Mouse (Mus musculus): Measurements from ENCODE around the gene Mtss1l. TPM values are rescaled to one million over a fixed set of nuclear protein-coding genes. Genes with fewer than 3 reads are reported as not detected.

The Mtss1l gene
- total RNA-seq, 2 experiments from 2014 or later = not detected

GRCm38 (mm10) chr8:110726893-110727292 lies 5.6 kb downstream of the Mtss1l start:
- no peak for ATAC-seq (replicated peaks; ENCODE audit: low FRiP score, poor library complexity, severe bottlenecking)

GRCm38 (mm10) chr8:110731346-110731859 lies 10.1 kb downstream of the Mtss1l start:
- no peak for ATAC-seq (replicated peaks; ENCODE audit: low FRiP score, poor library complexity, severe bottlenecking)

DNA sequence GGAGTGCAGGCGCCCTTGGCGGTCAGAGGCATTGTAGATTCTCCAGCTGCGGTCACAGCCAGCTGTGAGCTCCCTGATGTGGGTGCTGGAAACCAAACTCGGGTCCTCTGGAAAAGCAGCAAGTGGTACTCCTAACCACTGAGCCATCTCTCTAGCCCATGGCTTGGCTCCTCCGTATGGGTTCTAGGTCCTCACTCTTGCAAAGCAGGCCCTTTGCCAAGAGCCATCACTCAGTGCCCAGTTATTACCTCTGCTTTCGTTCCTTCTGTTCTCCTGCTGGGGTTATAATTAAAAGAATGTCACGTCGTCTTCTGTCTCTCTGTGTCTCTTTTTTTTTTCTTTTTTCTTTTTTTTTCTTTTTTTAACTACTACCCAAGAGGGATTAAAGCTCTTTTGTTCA lies 11.8 kb downstream of the Mtss1l start:
- ATAC-seq (replicated peaks; ENCODE audit: low FRiP score, poor library complexity, severe bottlenecking) = no peak

DNA sequence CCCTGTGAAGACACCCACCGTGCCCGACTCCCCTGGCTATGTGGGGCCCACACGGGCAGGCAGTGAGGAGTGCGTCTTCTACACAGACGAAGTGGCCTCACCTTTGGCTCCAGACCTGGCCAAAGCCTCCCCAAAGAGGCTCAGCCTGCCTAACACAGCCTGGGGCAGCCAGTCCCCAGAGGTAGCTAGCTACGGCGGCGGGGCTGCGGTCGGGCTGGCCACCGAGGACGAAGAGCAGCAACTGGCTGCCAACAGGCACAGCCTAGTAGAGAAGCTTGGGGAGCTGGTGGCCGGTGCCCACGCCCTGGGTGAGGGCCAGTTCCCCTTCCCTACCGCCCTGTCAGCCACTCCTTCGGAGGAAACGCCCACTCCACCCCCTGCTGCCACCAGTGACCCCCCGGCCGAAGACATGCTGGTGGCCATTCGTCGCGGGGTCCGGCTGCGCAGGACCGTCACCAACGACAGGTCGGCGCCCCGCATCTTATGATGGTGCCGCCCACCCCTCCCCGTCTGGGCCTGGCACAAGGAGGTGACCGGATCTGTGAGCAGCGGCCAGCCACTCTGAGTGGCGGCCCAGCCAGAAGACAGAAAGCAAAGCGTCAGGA lies 17.4 kb downstream of the Mtss1l start:
- no peak for ATAC-seq (replicated peaks; ENCODE audit: low FRiP score, poor library complexity, severe bottlenecking)

GRCm38 (mm10) chr8:110740629-110741175 lies 19.4 kb downstream of the Mtss1l start:
- no peak for ATAC-seq (replicated peaks; ENCODE audit: low FRiP score, poor library complexity, severe bottlenecking)

DNA sequence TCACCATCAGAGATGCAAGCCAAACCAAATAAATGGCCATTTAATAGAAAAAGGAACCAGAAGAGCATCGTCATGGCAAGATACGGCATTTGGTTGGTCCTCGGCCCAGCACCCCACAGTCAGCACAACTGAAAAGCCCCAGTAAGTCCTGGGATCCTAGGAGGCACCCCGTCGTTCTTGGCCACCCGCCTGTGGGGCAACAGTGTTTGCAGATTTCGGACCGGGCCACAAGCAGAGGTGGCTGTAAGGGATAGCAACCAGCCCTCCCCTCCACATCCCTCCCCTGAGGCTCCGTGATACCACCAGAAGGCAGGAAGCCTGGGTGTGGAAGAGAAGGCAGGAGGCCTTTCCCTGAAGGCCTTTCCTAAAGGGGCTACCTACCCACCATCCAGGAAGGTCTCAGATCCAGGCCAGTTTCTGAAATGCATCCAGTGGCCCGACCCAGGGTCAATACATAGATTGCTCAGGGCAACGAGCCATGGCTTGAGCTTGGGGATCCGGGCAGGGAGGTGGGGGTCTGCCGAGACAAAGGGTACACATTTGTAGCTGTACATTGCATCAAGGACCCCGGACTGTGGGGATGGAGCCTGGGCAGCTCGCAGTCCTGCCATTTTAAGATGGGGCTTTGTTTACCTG lies 20.7 kb downstream of the Mtss1l start:
- ATAC-seq (replicated peaks; ENCODE audit: low FRiP score, poor library complexity, severe bottlenecking) = no peak

DNA sequence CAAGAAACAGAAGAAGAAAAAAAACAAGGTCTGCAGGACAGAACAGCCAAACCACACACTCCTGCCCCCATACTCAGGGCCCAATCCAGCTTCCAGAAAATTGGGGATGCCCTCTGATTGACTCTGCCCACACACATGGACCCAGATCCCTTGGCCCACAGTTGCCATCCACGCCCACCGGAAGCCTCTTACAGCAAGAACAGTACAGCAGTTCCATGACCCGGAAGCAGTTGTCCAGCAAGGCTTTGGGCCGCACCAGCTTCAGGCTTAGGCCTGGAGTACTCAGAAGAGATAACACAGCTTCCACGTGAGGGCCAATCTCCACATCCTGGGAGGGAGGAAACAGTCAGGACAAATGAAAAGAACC lies 21.2 kb downstream of the Mtss1l start:
- no peak for ATAC-seq (replicated peaks; ENCODE audit: low FRiP score, poor library complexity, severe bottlenecking)

GRCm38 (mm10) chr8:110745162-110745561 lies 23.9 kb downstream of the Mtss1l start:
- ATAC-seq (replicated peaks; ENCODE audit: low FRiP score, poor library complexity, severe bottlenecking) = no peak

DNA sequence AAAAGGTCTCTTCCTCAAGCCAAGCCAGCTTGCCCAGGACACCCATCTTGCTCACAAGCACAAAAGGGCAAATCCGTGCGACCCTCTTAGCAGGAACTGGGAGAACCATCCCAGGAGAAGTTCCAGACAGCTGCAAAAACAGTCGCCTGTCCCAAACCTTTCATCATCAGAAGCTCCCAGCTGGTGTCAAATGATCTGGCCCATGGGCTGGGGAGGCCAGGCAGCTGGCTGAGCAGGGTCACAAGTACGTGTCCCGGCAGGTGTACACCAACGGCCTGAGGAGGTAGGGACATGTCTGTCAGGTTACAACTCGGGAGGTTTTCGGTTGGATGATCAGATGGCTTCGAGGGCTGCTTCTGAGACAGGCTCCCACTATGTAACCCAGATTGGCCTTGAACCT lies 25.4 kb downstream of the Mtss1l start:
- no peak for ATAC-seq (replicated peaks; ENCODE audit: low FRiP score, poor library complexity, severe bottlenecking)

GRCm38 (mm10) chr8:110749500-110750170 lies 28.4 kb downstream of the Mtss1l start:
- ATAC-seq (replicated peaks; ENCODE audit: low FRiP score, poor library complexity, severe bottlenecking) = no peak

- ATAC-seq (replicated peaks; ENCODE audit: low FRiP score, poor library complexity, severe bottlenecking) = no peak
Observed at GRCm38 (mm10) chr8:110750269-110750668, 29.0 kb downstream of the Mtss1l start.

DNA sequence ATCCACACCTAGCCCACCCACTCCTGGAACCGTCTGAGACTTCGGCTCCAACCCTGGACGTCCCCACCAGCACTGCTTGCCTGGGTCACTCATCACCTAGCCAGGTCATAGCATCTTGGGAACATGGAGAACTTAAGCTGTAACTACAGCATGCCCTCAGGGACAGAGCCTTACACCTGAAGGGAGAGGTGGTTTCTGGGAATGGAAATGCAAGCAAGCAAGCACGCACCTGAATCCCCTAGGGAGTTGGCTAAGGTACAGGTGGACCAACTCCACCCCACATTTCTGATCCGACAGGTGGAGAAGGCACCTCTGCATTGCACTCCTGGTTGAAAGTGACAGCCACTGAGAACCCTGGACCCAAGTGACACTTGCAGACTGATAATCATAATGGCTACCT lies 30.2 kb downstream of the Mtss1l start:
- no peak for ATAC-seq (replicated peaks; ENCODE audit: low FRiP score, poor library complexity, severe bottlenecking)

- no peak for ATAC-seq (replicated peaks; ENCODE audit: low FRiP score, poor library complexity, severe bottlenecking)
Observed at GRCm38 (mm10) chr8:110754713-110755112, 33.4 kb downstream of the Mtss1l start.

DNA sequence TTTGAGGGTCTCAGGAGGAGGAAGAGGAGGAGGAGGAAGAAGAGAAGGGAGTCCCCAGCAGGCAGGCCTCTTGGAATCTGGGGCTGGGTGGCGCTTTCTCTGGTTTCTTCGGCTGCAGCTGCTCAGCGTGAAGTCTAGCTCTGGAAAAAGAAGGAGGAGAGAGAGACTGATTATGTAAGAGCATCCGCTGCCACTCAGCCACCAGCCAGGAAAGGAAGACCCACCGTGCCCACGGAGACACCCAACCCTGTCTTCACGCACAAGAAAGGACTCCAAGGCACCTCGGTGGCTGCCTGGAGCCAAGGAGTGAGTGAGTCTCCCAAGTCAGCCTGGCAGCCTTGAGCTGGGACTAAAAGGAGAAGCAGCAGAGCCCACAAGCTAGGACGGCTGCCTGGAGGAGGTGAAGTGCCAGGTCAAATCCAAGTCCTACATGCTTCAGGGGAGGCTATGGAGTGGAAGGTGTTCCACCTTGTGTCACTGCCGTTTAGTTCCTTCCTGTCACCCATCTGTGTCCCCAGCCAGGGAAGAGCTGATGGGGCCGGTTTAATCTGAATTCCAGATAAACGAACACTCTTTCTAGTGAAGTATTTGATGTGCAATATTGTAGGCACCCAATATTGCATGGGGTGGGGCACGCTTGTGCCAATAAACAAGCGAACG lies 34.4 kb downstream of the Mtss1l start:
- no peak for ATAC-seq (replicated peaks; ENCODE audit: low FRiP score, poor library complexity, severe bottlenecking)

- no peak for ATAC-seq (replicated peaks; ENCODE audit: low FRiP score, poor library complexity, severe bottlenecking)
Observed at GRCm38 (mm10) chr8:110756196-110756595, 34.9 kb downstream of the Mtss1l start.

GRCm38 (mm10) chr8:110760280-110760940 lies 39.1 kb downstream of the Mtss1l start:
- ATAC-seq (replicated peaks; ENCODE audit: low FRiP score, poor library complexity, severe bottlenecking) = no peak

GRCm38 (mm10) chr8:110761185-110761584 lies 39.9 kb downstream of the Mtss1l start:
- no peak for ATAC-seq (replicated peaks; ENCODE audit: low FRiP score, poor library complexity, severe bottlenecking)

GRCm38 (mm10) chr8:110761988-110762387 lies 40.7 kb downstream of the Mtss1l start:
- no peak for ATAC-seq (replicated peaks; ENCODE audit: low FRiP score, poor library complexity, severe bottlenecking)

GRCm38 (mm10) chr8:110764671-110765070 lies 43.4 kb downstream of the Mtss1l start:
- no peak for ATAC-seq (replicated peaks; ENCODE audit: low FRiP score, poor library complexity, severe bottlenecking)

DNA sequence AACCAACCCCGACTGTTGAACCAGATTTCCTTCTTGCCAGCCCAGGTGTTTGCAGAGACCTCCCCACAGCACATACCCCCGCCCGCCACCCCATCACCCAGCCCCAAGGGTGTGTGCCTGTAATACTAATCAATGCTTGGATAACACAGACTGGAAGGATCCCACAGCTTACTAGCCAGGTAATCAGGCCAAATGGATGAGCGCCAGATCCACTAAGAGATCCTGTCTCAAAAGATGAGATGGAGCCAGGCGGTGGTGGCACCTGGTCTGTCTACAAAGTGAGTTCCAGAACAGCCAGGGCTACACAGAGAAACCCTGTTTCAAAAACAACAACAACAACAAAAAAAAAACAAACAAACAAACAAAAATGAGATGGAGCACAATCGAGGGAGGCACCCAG lies 46.0 kb downstream of the Mtss1l start:
- no peak for ATAC-seq (replicated peaks; ENCODE audit: low FRiP score, poor library complexity, severe bottlenecking)
